Mouse (Mus musculus) MEL (cell line): ENCODE measurements around the gene Gm17657. TPM values are rescaled to one million over a fixed set of nuclear protein-coding genes. Genes with fewer than 3 reads are reported as not detected.

Experiments
- DNase-seq: peaks from one replicate; pipeline ENCODE4 v3.0.0; 2011; ENCODE audit warnings: low read depth, low spot score
- H3K27ac ChIP-seq: 2 replicates; pipeline ENCODE4 v1.5.1; 2012; ENCODE audit warnings: low read depth, mild to moderate bottlenecking, control low read depth, low read length, moderate library complexity; ENCODE audit not compliant: control insufficient read depth
- H3K27me3 ChIP-seq, 2 experiments: fragments of 150-350 bp in 1 of 2; sonication (generic) in 1 of 2; 2 replicates each; pipeline ENCODE4 v1.6.1; 2012; ENCODE audit warnings: low read length in 2 of 2, mild to moderate bottlenecking in 2 of 2, improper control_type of control experiment in 1 of 2, moderate library complexity in 1 of 2; ENCODE audit not compliant: insufficient read depth in 2 of 2, control insufficient read depth in 1 of 2
- H3K36me3 ChIP-seq, 2 experiments: 2 replicates each; pipeline ENCODE4 v1.6.1; 2012 to 2014; ENCODE audit warnings: low read length in 2 of 2, improper control_type of control experiment in 1 of 2, inconsistent platforms in 1 of 2, mild to moderate bottlenecking in 1 of 2; ENCODE audit not compliant: insufficient read depth in 2 of 2, control insufficient read depth in 1 of 2
- H3K4me1 ChIP-seq, 2 experiments: fragments of 150-350 bp in 1 of 2; sonication (generic) in 1 of 2; 2 replicates each; pipeline ENCODE4 v1.6.1; 2012; ENCODE audit warnings: low read length in 2 of 2, improper control_type of control experiment in 1 of 2, mild to moderate bottlenecking in 1 of 2; ENCODE audit not compliant: insufficient read depth in 2 of 2, control insufficient read depth in 1 of 2
- H3K4me3 ChIP-seq, 2 experiments: fragments of 150-350 bp in 1 of 2; sonication (generic) in 1 of 2; 2 replicates each; pipeline ENCODE4 v1.5.1; 2012; ENCODE audit warnings: low read depth in 2 of 2, low read length in 2 of 2, mild to moderate bottlenecking in 2 of 2, moderate library complexity in 2 of 2, control low read depth in 1 of 2, improper control_type of control experiment in 1 of 2; ENCODE audit not compliant: control insufficient read depth in 1 of 2, insufficient read depth in 1 of 2
- H3K79me2 ChIP-seq: 2 replicates; pipeline ENCODE4 v1.6.1; 2012; ENCODE audit warnings: mild to moderate bottlenecking, low read length, moderate library complexity; ENCODE audit not compliant: control insufficient read depth, poor library complexity, insufficient read depth
- H3K9ac ChIP-seq: 2 replicates; pipeline ENCODE4 v1.6.1; 2012; ENCODE audit warnings: low read depth, mild to moderate bottlenecking, control low read depth, low read length, moderate library complexity; ENCODE audit not compliant: control insufficient read depth, poor library complexity, severe bottlenecking
- H3K9me3 ChIP-seq: fragments of 150-350 bp; sonication (generic); replicated peaks from 2 replicates; pipeline ENCODE4 v1.6.1; 2012; ENCODE audit warnings: mild to moderate bottlenecking, low read length, improper control_type of control experiment, moderate library complexity; ENCODE audit not compliant: insufficient read depth
- BHLHE40 ChIP-seq: IDR thresholded peaks from 2 replicates; pipeline ENCODE4 v1.6.1; 2012; ENCODE audit warnings: low read depth, mild to moderate bottlenecking, inconsistent platforms, low read length, improper control_type of control experiment, borderline replicate concordance
- CHD2 ChIP-seq: IDR thresholded peaks from 2 replicates; pipeline ENCODE4 v1.6.1; 2011; ENCODE audit warnings: low read length, improper control_type of control experiment
- CTCF ChIP-seq, 3 experiments: IDR thresholded peaks in 2 of 3; conservative IDR thresholded peaks in 1 of 3; 2 replicates each; pipeline ENCODE4 v1.5.1; 2011 to 2012; ENCODE audit warnings: low read length in 3 of 3, low read depth in 2 of 3, mild to moderate bottlenecking in 2 of 3, improper control_type of control experiment in 1 of 3, inconsistent platforms in 1 of 3, mixed read lengths in 1 of 3, moderate library complexity in 1 of 3; ENCODE audit not compliant: control insufficient read depth in 1 of 3, insufficient read depth in 1 of 3, poor library complexity in 1 of 3, severe bottlenecking in 1 of 3
- E2F4 ChIP-seq: IDR thresholded peaks from 2 replicates; pipeline ENCODE4 v1.6.1; 2011; ENCODE audit warnings: low read depth, low read length, improper control_type of control experiment, borderline replicate concordance
- ELF1 ChIP-seq: IDR thresholded peaks from 2 replicates; pipeline ENCODE4 v1.6.1; 2014; ENCODE audit warnings: low read depth, mild to moderate bottlenecking, inconsistent platforms, low read length, improper control_type of control experiment, moderate library complexity
- EP300 ChIP-seq, 2 experiments: IDR thresholded peaks; 2 replicates each; pipeline ENCODE4 v1.6.1; 2011; ENCODE audit warnings: improper control_type of control experiment in 2 of 2, low read length in 2 of 2, low read depth in 1 of 2, mild to moderate bottlenecking in 1 of 2
- ETS1 ChIP-seq: IDR thresholded peaks from 2 replicates; pipeline ENCODE4 v1.6.1; 2012; ENCODE audit warnings: low read depth, mild to moderate bottlenecking, inconsistent platforms, low read length, improper control_type of control experiment, moderate library complexity
- GABPA ChIP-seq: IDR thresholded peaks from 2 replicates; pipeline ENCODE4 v1.6.1; 2012; ENCODE audit warnings: low read depth, mild to moderate bottlenecking, inconsistent platforms, low read length, improper control_type of control experiment, moderate library complexity
- GATA1 ChIP-seq: IDR thresholded peaks from 2 replicates; pipeline ENCODE4 v1.6.1; 2011; ENCODE audit warnings: low read depth, low read length, improper control_type of control experiment
- HCFC1 ChIP-seq: IDR thresholded peaks from 2 replicates; pipeline ENCODE4 v1.6.1; 2012; ENCODE audit warnings: low read depth, mild to moderate bottlenecking, inconsistent platforms, low read length, improper control_type of control experiment, moderate library complexity
- JUND ChIP-seq: IDR thresholded peaks from 2 replicates; pipeline ENCODE4 v1.6.1; 2011; ENCODE audit warnings: low read depth, mild to moderate bottlenecking, improper control_type of control experiment, low read length
- KAT2A ChIP-seq: conservative IDR thresholded peaks from 2 replicates; pipeline ENCODE4 v1.6.1; 2012; ENCODE audit warnings: low read depth, low read length, improper control_type of control experiment, inconsistent platforms
- MAFK ChIP-seq: IDR thresholded peaks from 2 replicates; pipeline ENCODE4 v1.6.1; 2011; ENCODE audit warnings: low read depth, mild to moderate bottlenecking, low read length, improper control_type of control experiment, borderline replicate concordance
- MAX ChIP-seq: IDR thresholded peaks from 2 replicates; pipeline ENCODE4 v1.6.1; 2011; ENCODE audit warnings: low read length, improper control_type of control experiment
- MAZ ChIP-seq: IDR thresholded peaks from 2 replicates; pipeline ENCODE4 v1.6.1; 2012; ENCODE audit warnings: low read depth, mild to moderate bottlenecking, inconsistent platforms, low read length, improper control_type of control experiment
- MEF2A ChIP-seq: IDR thresholded peaks from 2 replicates; pipeline ENCODE4 v1.6.1; 2014; ENCODE audit warnings: low read depth, mild to moderate bottlenecking, inconsistent platforms, low read length, improper control_type of control experiment; ENCODE audit not compliant: poor library complexity, insufficient replicate concordance, severe bottlenecking; ENCODE audit errors: extremely low read depth
- MXI1 ChIP-seq: IDR thresholded peaks from 2 replicates; pipeline ENCODE4 v1.6.1; 2011; ENCODE audit warnings: mild to moderate bottlenecking, low read depth, low read length, improper control_type of control experiment
- MYB ChIP-seq: IDR thresholded peaks from 2 replicates; pipeline ENCODE4 v1.6.1; 2011; ENCODE audit warnings: mild to moderate bottlenecking, low read depth, low read length, improper control_type of control experiment
- MYC ChIP-seq: IDR thresholded peaks from 2 replicates; pipeline ENCODE4 v1.6.1; 2011; ENCODE audit warnings: low read depth, mild to moderate bottlenecking, low read length, improper control_type of control experiment, moderate library complexity
- NELFE ChIP-seq: IDR thresholded peaks from 2 replicates; pipeline ENCODE4 v1.6.1; 2011; ENCODE audit warnings: low read depth, low read length, improper control_type of control experiment
- NRF1 ChIP-seq: IDR thresholded peaks from 2 replicates; pipeline ENCODE4 v1.6.1; 2014; ENCODE audit warnings: low read depth, mild to moderate bottlenecking, inconsistent platforms, low read length, improper control_type of control experiment, moderate library complexity; ENCODE audit not compliant: poor library complexity, insufficient read depth, severe bottlenecking
- POLR2A ChIP-seq, 2 experiments: IDR thresholded peaks; 2 replicates each; pipeline ENCODE4 v1.6.1; 2011 to 2012; ENCODE audit warnings: low read length in 2 of 2, mild to moderate bottlenecking in 2 of 2, control low read depth in 1 of 2, improper control_type of control experiment in 1 of 2, low read depth in 1 of 2, moderate library complexity in 1 of 2; ENCODE audit not compliant: control insufficient read depth in 1 of 2, insufficient read depth in 1 of 2, poor library complexity in 1 of 2
- POLR2AphosphoS5 ChIP-seq: IDR thresholded peaks from 2 replicates; pipeline ENCODE4 v1.6.1; 2012; ENCODE audit warnings: low read depth, borderline replicate concordance, mild to moderate bottlenecking, inconsistent platforms, low read length, moderate library complexity, mixed read lengths
- RCOR1 ChIP-seq: IDR thresholded peaks from 2 replicates; pipeline ENCODE4 v1.6.1; 2012; ENCODE audit warnings: low read depth, mild to moderate bottlenecking, inconsistent platforms, low read length, improper control_type of control experiment
- SIN3A ChIP-seq: IDR thresholded peaks from 2 replicates; pipeline ENCODE4 v1.6.1; 2012; ENCODE audit warnings: low read length, improper control_type of control experiment, inconsistent platforms
- TAL1 ChIP-seq: IDR thresholded peaks from 2 replicates; pipeline ENCODE4 v1.6.1; 2012; ENCODE audit warnings: mild to moderate bottlenecking, inconsistent platforms, low read length, moderate library complexity, mixed read lengths
- TBP ChIP-seq: IDR thresholded peaks from 2 replicates; pipeline ENCODE4 v1.8.0; 2011; ENCODE audit warnings: low read depth, low read length, improper control_type of control experiment
- TCF12 ChIP-seq: IDR thresholded peaks from 2 replicates; pipeline ENCODE4 v1.6.1; 2014; ENCODE audit warnings: low read depth, mild to moderate bottlenecking, inconsistent platforms, low read length, improper control_type of control experiment, moderate library complexity
- ZKSCAN1 ChIP-seq: IDR thresholded peaks from 2 replicates; pipeline ENCODE4 v1.6.1; 2012; ENCODE audit warnings: low read depth, mild to moderate bottlenecking, inconsistent platforms, low read length, improper control_type of control experiment, moderate library complexity
- ZMIZ1 ChIP-seq: IDR thresholded peaks from 2 replicates; pipeline ENCODE4 v1.6.1; 2012; ENCODE audit warnings: low read depth, mild to moderate bottlenecking, inconsistent platforms, low read length, improper control_type of control experiment, moderate library complexity
- ZNF384 ChIP-seq: IDR thresholded peaks from 2 replicates; pipeline ENCODE4 v1.6.1; 2012; ENCODE audit warnings: low read depth, mild to moderate bottlenecking, inconsistent platforms, low read length, improper control_type of control experiment
- polyA plus RNA-seq, 2 experiments: library from polyadenylated mRNA; stranded (reverse) in 1 of 2; unstranded in 1 of 2; fragments of >175 nt in 1 of 2; fragments of >200 nt in 1 of 2; gene quantifications; 2 replicates each; pipeline versions ENCODE4 v1.2.1 to v1.2.4; 2012; ENCODE audit warnings: low replicate concordance in 2 of 2, low read depth in 1 of 2; ENCODE audit not compliant: insufficient read length in 2 of 2, insufficient read depth in 1 of 2, missing spikeins in 1 of 2
- total RNA-seq: library from RNA; depleted of rRNA; stranded (reverse); fragments of 300-350 nt; gene quantifications from 2 replicates; pipeline ENCODE4 v1.2.3, GENCODE M21; 2012

The Gm17657 gene
- total and polyA plus RNA-seq, 3 experiments, result 0.31 to 2.7 TPM; not detected in 1

DNA sequence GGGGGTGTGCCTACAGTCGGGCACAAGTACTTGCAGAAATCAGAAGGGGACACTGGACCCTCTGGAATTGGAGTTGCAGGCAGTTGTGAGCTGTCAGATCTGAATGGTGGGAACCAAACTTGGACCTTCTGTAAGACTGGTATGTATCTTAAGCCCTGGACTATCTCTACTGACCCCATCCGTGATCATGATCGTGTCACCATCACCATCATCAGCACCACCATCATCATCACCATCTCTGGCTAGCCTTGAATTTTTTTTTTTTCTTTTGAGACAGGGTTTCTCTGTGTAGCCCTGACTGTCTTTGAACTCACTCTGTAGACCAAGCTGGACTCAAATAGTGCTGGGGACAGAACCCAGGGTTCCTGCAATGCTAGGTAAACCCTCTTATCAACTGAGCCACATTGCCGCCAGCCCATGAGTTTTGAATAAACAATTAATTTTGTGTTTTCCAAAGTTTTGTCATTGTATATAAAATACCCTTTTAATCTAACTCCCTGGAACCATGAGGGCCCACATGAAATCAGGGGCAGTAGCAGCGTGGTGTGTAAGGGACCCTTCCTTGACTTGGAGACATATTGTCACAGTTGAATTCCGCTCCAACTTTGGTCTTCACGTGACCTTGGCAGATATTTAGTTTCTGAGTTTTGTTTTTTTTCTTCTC, 47.3 kb downstream of the Gm17657 start (continued):
- TF ChIP-seq MEF2A (no peak), ZNF384 (peak; percentile 79), SIN3A (no peak)

DNA sequence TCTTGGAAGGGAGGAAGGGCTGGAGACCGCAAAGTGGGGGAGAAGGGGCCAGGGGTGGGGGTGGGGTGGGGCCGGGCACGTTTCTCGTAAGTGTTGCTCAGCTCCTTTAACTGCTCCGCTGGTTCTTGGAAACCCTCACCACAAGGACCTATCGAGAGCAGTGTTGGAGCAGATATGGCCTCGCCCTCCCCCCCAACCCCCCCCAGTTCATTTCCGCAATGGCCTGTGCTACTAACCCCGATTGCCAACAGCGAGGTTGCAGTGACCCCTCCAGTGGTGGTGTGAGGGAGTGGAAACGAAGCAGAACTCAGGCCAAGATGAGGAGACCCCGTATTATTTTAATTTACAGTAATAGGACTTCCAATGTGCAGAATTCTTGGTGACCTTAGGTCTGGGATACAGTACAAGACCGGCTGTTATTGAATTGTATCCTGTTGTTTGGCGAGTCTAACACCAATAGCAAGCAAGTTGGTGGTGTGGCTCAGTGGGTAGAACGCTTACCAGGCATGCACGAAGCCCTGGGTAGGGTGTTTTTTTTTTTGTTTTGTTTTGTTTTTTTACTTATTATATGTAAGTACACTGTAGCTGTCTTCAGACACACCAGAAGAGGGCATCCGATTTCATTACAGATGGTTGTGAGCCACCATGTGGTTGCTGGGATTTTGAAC, 48.5 kb downstream of the Gm17657 start:
- peaks cover 0 to 45% of the 10 kb centered on the region in 2 experiments; a peak in 2 of 4 replicates for H3K36me3 ChIP-seq
- H3K27ac ChIP-seq, result peak overlapping the region; percentile 100
- H3K9ac ChIP-seq, result peak overlapping the region; percentile 65
- H3K4me1 ChIP-seq, result peaks cover 4 to 51% of the 10 kb centered on the region in 2 experiments; a peak in 3 of 4 replicates
- no peaks in the 10 kb centered on the region; the same call in 1 of the 2 replicates for H3K79me2 ChIP-seq
- H3K27me3 ChIP-seq, result no peaks in the 10 kb centered on the region
- TF ChIP-seq JUND, result no peak
- TF ChIP-seq HCFC1, result peak; percentile 64
- peak; percentile 90 for TF ChIP-seq MAZ
- peak; percentile 75; the same call in 1 of the 2 replicates for TF ChIP-seq E2F4
- TF ChIP-seq CTCF (IDR thresholded peaks at IDR 0.05 in 2 of 3, conservative IDR thresholded peaks at IDR 0.05 in 1 of 3; ENCODE audit: control insufficient read depth in 1 of 3, insufficient read depth in 1 of 3, low read depth in 2 of 3, low read length in 3 of 3, poor library complexity in 1 of 3, severe bottlenecking in 1 of 3), result peak in 2 of 3 experiments; percentile 18 to 24; a peak in 2 of 6 replicates
- TF ChIP-seq MYB, result peak; percentile 83
- peak; percentile 66 for TF ChIP-seq TBP
- TF ChIP-seq MEF2A, result no peak
- TF ChIP-seq GATA1, result peak; percentile 77
- TF ChIP-seq MYC, result 0 out of 2 replicates have a peak, but pooled peaks have one; percentile 28
- peak; percentile 27; the same call in 1 of the 2 replicates for TF ChIP-seq MAX
- no peak for TF ChIP-seq ZMIZ1
- peak; percentile 89 for TF ChIP-seq BHLHE40
- peak; percentile 71 for TF ChIP-seq ELF1
- peak in 1 of 2 experiments; percentile 38; a peak in 2 of 4 replicates for TF ChIP-seq POLR2A (IDR thresholded peaks at IDR 0.05; ENCODE audit: control insufficient read depth in 1 of 2, insufficient read depth in 1 of 2, low read depth in 1 of 2, low read length in 2 of 2, poor library complexity in 1 of 2)
- no peak for TF ChIP-seq POLR2AphosphoS5
- TF ChIP-seq ZKSCAN1, result no peak
- TF ChIP-seq TCF12, result peak; percentile 89
- no peak for TF ChIP-seq KAT2A
- no peak for TF ChIP-seq CHD2
- TF ChIP-seq NRF1, result no peak
- TF ChIP-seq TAL1, result peak; percentile 62
- TF ChIP-seq MXI1, result 0 out of 2 replicates have a peak, but pooled peaks have one; percentile 14
- peak; percentile 89 to 95 for TF ChIP-seq EP300 (IDR thresholded peaks at IDR 0.05; ENCODE audit: low read depth in 1 of 2, low read length in 2 of 2)
- TF ChIP-seq MAFK, result no peak
- peak; percentile 89 for TF ChIP-seq SIN3A
- peak; percentile 78; the same call in 1 of the 2 replicates for TF ChIP-seq RCOR1
- TF ChIP-seq ZNF384, result no peak
- TF ChIP-seq ETS1, result peak; percentile 88
- no peak for TF ChIP-seq NELFE
- no peak for TF ChIP-seq GABPA
- TF ChIP-seq, all 39 proteins: peak for 19
- Histone ChIP-seq H3K4me3 (peak overlapping the region in 1 of 2 experiments; percentile 10; a peak in 1 of 4 replicates), H3K9me3 (no peaks in the 10 kb centered on the region)
- peak; percentile 95 for DNase-seq
